Mouse (Mus musculus): ENCODE data around the gene Ankrd44. TPM values are rescaled to one million over a fixed set of nuclear protein-coding genes. Genes with fewer than 3 reads are reported as not detected.

Ankrd44 gene
- total RNA-seq, 1 experiment from 2014 or later = 49.5 TPM

- no peak for ATAC-seq (replicated peaks in 1 of 2; ENCODE audit: insufficient read depth in 1 of 2, low FRiP score in 2 of 2, low TSS enrichment in 1 of 2, low read depth in 1 of 2, poor library complexity in 2 of 2, severe bottlenecking in 2 of 2)
These were observed 22.0 kb downstream of the Ankrd44 start for GRCm38 (mm10) chr1:54904165-54904564.

DNA sequence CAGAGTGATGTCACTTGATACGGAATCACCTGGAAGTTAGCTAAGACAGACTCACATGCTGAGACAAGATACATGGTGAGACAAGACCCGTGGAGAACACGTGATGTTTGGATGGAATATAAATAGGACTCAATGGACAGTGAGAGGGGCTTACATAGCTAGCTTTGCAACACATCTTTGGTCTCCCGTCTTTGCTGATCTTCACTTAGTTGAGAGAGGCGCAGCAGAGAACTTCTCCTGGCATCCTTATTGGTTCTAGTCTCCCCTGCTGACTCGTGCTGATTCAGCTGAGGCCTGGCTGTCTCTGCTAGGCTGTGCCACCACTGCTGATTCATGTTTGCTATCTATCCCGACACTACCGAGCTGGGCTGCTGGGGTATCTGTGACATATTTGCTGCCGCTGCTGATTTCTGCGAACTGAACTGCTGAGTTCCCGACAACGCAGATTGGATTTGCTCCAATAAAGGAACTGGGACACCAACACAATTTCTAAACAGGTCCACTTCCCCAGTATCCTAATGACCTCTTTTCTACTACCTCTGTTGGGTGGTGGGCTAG, 23.4 kb downstream of the Ankrd44 start:
- ATAC-seq (replicated peaks in 1 of 2; ENCODE audit: insufficient read depth in 1 of 2, low FRiP score in 2 of 2, low TSS enrichment in 1 of 2, low read depth in 1 of 2, poor library complexity in 2 of 2, severe bottlenecking in 2 of 2) = no peak

- ATAC-seq (replicated peaks in 1 of 2; ENCODE audit: insufficient read depth in 1 of 2, low FRiP score in 2 of 2, low TSS enrichment in 1 of 2, low read depth in 1 of 2, poor library complexity in 2 of 2, severe bottlenecking in 2 of 2) = no peak
These were observed 25.1 kb downstream of the Ankrd44 start for GRCm38 (mm10) chr1:54901084-54901483.

- no peak for ATAC-seq (replicated peaks in 1 of 2; ENCODE audit: insufficient read depth in 1 of 2, low FRiP score in 2 of 2, low TSS enrichment in 1 of 2, low read depth in 1 of 2, poor library complexity in 2 of 2, severe bottlenecking in 2 of 2)
These were observed 26.9 kb downstream of the Ankrd44 start for GRCm38 (mm10) chr1:54899247-54899646.

DNA sequence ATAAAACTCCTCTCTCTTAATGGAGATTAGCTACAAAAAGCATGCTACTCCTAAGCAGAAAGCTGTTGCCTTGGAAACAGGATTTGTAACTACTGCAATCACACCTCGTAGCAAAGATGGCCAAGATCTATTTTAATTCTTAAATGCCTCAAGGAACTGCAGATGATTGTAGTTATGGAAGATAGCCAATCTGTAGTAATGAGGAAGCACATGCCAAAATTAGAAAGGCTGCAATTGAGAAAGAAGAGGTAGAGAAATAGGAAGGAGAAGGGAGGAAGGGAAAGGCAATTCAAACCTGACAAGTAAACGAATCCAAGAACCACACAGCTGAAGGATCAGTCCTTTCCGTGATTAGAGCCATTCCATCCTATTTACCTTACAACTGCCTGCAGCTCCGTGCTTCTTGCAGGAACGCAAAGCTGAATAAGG, 27.5 kb downstream of the Ankrd44 start:
- ATAC-seq (replicated peaks in 1 of 2; ENCODE audit: insufficient read depth in 1 of 2, low FRiP score in 2 of 2, low TSS enrichment in 1 of 2, low read depth in 1 of 2, poor library complexity in 2 of 2, severe bottlenecking in 2 of 2) = peak in 1 of 2 experiments; percentile 51; a peak in 1 of 4 replicates

DNA sequence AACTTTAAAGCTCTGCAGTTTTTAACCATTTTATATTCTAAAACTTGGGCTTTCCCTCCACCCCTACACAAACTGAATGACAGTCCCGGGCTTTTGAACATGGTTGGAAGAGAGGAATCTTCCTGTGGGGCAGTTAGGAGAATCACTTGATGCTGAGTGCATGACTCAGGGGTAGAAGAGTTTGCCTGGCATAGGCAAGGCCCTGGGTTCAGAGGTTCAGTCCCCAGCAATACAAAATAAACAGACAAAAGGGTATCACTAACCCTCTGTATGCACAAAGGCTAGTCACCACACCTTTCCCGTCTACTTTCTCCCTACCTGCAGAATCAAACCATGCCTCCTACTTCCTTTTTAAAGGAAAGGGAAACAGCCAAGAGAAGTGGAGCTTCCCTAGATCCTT, 28.5 kb downstream of the Ankrd44 start:
- no peak for ATAC-seq (replicated peaks in 1 of 2; ENCODE audit: insufficient read depth in 1 of 2, low FRiP score in 2 of 2, low TSS enrichment in 1 of 2, low read depth in 1 of 2, poor library complexity in 2 of 2, severe bottlenecking in 2 of 2)

DNA sequence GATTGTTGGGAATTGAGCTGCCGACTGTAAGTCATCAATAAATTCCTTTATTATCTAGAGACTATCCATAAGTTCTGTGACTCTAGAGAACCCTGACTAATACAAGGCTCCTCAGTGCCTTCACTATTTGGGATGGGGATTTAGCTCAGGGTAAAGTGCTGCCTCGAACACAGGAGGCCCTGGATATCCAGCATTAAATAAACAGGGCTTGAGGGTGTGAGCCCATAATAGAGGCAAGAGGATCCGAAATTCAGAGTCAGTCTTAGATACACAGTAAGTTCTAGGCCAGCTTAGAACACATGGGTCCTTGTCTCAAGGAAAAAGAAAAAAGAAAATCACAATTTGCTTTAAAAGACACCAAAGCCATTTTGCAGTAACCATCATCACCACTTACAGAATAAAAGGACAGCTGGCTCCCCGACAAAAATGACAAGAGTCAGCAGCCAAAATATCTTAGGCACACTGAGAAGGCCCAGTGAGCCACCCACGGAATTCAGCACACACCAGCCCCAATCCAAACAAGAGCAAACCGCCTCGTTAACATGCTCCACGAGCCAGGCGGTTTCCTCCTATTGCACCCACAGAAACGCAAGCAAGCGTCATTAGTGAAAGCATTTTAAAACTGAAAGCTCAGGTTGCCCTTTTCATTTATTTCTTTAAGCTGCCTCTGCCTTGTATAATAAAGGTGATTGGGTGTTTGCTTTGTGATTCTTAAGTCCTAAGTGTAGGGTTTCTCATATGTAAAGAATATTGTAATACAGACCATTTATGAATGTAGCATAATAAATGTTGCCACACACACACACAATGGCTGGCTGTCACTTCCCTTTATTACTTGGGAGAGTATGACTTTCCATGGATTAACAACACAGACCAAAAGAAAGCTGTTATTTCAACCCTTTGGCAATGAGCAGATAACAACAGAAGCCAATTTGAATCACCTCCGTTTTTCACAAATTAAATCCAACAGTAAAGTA, 29.8 kb downstream of the Ankrd44 start:
- ATAC-seq (replicated peaks in 1 of 2; ENCODE audit: insufficient read depth in 1 of 2, low FRiP score in 2 of 2, low TSS enrichment in 1 of 2, low read depth in 1 of 2, poor library complexity in 2 of 2, severe bottlenecking in 2 of 2) = peak; percentile 89 to 92

DNA sequence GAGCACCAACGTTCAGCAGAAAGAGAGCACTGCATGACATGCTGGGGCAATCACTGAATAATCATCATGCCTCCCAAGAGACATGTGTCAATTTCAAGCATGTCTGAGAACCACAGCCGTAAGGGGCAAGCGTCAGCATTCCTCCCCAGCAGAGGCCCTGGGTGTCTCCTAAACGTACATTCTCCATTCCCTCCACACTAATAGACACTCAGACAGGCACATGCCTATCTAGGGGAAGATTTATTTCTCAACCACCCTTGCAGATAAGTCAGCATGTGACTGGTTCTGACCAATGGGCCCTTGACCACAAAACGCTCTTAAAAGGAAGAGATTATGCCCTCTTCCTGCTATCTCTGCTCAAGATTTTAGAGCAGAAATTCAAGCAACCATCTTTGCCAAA, 37.7 kb downstream of the Ankrd44 start:
- ATAC-seq (replicated peaks in 1 of 2; ENCODE audit: insufficient read depth in 1 of 2, low FRiP score in 2 of 2, low TSS enrichment in 1 of 2, low read depth in 1 of 2, poor library complexity in 2 of 2, severe bottlenecking in 2 of 2) = peak in 1 of 2 experiments; percentile 69; a peak in 2 of 4 replicates

GRCm38 (mm10) chr1:54887873-54888272, 38.3 kb downstream of the Ankrd44 start:
- no peak for ATAC-seq (replicated peaks in 1 of 2; ENCODE audit: insufficient read depth in 1 of 2, low FRiP score in 2 of 2, low TSS enrichment in 1 of 2, low read depth in 1 of 2, poor library complexity in 2 of 2, severe bottlenecking in 2 of 2)

- 0 out of 4 replicates have a peak, but pooled peaks of 1 of the 2 experiments have one; percentile 27 for ATAC-seq (replicated peaks in 1 of 2; ENCODE audit: insufficient read depth in 1 of 2, low FRiP score in 2 of 2, low TSS enrichment in 1 of 2, low read depth in 1 of 2, poor library complexity in 2 of 2, severe bottlenecking in 2 of 2)
These were observed 43.2 kb downstream of the Ankrd44 start for GRCm38 (mm10) chr1:54882856-54883467.

DNA sequence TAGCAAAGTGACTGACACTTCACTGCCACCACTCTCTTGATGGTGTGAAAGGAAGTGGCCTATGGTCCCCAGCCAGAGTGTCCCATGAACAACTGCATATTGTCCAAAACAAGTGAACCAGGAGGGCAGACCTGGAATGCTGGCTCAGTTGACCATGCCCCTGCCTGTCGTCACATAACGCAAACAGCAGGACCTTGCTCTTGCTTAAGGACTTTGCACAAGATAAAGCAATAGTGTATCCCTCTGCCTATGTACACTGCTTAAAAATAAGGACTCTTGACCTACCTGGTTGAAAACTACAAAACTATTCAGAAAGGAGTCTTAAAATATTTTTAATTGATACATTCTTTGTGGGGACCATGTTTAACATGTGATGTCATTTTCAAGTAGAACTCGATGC, 44.7 kb downstream of the Ankrd44 start:
- no peak for ATAC-seq (replicated peaks in 1 of 2; ENCODE audit: insufficient read depth in 1 of 2, low FRiP score in 2 of 2, low TSS enrichment in 1 of 2, low read depth in 1 of 2, poor library complexity in 2 of 2, severe bottlenecking in 2 of 2)

GRCm38 (mm10) chr1:54877423-54878073, 48.6 kb downstream of the Ankrd44 start:
- ATAC-seq (replicated peaks in 1 of 2; ENCODE audit: insufficient read depth in 1 of 2, low FRiP score in 2 of 2, low TSS enrichment in 1 of 2, low read depth in 1 of 2, poor library complexity in 2 of 2, severe bottlenecking in 2 of 2) = no peak

GRCm38 (mm10) chr1:54877014-54877413, 49.2 kb downstream of the Ankrd44 start:
- no peak for ATAC-seq (replicated peaks in 1 of 2; ENCODE audit: insufficient read depth in 1 of 2, low FRiP score in 2 of 2, low TSS enrichment in 1 of 2, low read depth in 1 of 2, poor library complexity in 2 of 2, severe bottlenecking in 2 of 2)

DNA sequence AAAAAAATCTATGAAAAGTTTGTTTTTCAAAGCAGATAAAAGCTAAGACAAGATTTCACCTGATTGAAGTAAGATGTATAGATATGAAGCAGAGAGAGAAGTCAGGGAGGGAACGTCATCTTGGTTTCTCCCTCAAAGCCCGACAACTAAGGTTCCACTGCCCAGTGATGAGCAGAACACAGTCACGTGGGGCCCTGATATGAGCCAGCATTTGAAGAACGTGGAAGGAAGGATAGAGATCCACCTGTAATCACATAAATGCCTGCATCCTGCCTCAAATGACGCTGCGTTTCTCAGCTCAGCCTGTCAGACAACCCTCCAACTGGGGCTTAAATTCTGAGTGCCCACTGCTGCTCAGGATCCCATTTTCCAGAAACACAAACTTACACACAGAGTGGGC, 52.1 kb downstream of the Ankrd44 start:
- peak; percentile 23 to 34; a peak in 1 of 4 replicates for ATAC-seq (replicated peaks in 1 of 2; ENCODE audit: insufficient read depth in 1 of 2, low FRiP score in 2 of 2, low TSS enrichment in 1 of 2, low read depth in 1 of 2, poor library complexity in 2 of 2, severe bottlenecking in 2 of 2)

- no peak for ATAC-seq (replicated peaks in 1 of 2; ENCODE audit: insufficient read depth in 1 of 2, low FRiP score in 2 of 2, low TSS enrichment in 1 of 2, low read depth in 1 of 2, poor library complexity in 2 of 2, severe bottlenecking in 2 of 2)
These were observed 53.1 kb downstream of the Ankrd44 start for GRCm38 (mm10) chr1:54872857-54873616.

- ATAC-seq (replicated peaks in 1 of 2; ENCODE audit: insufficient read depth in 1 of 2, low FRiP score in 2 of 2, low TSS enrichment in 1 of 2, low read depth in 1 of 2, poor library complexity in 2 of 2, severe bottlenecking in 2 of 2) = peak; percentile 69 to 84
These were observed 54.9 kb downstream of the Ankrd44 start for GRCm38 (mm10) chr1:54871321-54871720.

DNA sequence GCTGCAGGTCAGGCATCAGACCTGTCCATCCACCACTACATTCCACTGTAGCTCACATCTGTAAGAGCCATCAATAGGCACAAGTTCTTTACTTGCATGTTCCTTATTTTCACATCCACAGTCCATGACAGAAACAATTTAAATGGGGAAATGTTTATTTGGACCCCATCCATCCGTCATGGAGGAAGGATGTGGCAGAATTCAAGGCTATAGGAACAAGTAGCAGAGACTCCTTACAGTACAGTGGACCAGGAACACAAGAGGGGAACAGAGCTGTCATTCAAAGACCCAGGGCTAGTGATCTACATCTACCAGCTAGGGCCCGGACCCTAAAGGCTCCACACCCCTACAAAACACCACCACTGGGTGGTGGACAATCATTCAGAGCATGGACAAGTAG, 55.6 kb downstream of the Ankrd44 start:
- peak; percentile 46 to 50; a peak in 3 of 4 replicates for ATAC-seq (replicated peaks in 1 of 2; ENCODE audit: insufficient read depth in 1 of 2, low FRiP score in 2 of 2, low TSS enrichment in 1 of 2, low read depth in 1 of 2, poor library complexity in 2 of 2, severe bottlenecking in 2 of 2)
